Mouse (Mus musculus): Measurements from ENCODE around the gene Mipep.

The Mipep gene

DNA sequence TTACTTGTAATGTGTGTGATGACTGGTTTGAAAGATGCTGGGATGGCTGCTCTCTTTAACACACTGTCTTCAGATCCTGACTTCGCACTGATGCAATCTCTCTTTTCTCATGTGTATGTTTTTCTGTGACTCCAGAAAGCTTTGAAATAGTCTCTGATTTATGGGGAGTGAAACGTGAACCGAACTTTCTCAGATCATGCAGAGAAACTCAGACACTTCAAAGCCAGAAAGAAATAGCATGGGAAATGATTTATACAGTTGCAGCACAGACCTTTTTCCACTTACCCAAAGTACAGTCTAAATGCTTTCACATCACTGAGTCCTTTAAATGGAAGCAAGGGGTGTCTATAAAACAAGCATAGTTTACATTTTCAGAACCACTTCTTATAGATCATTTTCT is 79.0 kb downstream of the Mipep start:
- DNase-seq (ENCODE audit: extremely low spot score, low spot score) = no peak

DNA sequence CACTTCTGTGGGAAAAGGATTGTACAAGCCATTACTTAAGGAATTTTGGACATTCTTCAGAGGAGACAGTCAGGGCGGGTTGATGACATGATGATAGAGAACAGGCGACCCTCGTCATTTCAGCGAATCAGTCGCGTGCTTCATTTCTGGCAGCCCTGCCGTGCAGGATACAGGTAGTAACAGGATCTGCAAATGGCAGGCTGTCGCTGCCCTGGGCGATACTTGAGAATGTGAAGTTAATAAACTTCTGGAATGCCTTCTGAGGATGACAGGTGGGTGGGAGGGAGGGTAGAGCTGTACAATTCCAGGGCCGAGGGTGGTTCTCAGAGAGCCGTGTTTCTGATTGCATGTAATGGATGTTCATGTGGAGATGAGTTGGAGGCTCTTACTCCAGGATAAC is 82.0 kb downstream of the Mipep start:
- no peak for DNase-seq (ENCODE audit: extremely low spot score, low spot score)

GRCm38 (mm10) chr14:60868325-60868724 is 84.0 kb downstream of the Mipep start:
- no peak for DNase-seq (ENCODE audit: extremely low spot score, low spot score)

- no peak for DNase-seq (ENCODE audit: extremely low spot score, low spot score)
These were observed 87.5 kb downstream of the Mipep start for GRCm38 (mm10) chr14:60871831-60872230.

DNA sequence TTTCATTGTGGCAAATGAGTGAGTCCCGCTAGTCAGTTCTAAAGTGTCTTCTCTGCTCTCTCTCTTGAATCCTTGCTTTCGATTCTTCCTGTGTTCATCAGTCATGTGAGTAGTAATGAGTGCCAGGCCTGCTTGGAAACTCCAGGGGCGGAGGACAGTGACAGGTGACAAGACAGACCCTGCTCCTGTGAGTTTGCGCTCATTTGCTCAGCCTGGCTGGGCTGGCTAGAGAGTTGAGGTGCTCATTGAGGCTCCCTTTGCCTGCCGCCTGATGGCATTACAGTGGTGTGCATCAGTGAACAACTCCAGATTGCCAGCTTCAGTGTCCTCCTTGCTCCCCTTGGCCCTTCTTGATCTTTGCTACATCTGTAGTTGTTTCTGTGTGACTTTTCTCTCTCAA is 97.7 kb downstream of the Mipep start:
- DNase-seq (ENCODE audit: extremely low spot score, low spot score) = no peak

DNA sequence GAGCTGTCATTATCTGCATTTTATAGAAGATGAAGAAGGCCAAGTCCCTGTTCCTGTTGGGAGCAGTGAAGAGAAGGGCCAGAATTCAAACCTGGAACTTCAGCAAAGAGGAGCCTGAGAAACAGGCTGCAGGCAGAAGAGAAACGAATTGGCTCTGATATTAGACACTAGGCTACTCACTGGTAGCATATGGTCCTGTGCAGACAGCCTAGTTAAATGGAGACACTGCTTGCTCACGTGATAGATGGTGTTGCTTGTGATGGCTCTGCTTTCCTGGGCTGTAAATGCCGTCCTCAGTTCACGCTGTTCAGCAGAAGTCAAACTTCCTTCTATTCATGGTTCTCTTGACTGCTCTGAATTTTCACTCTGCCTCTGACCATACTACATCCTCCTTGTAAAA is 98.3 kb downstream of the Mipep start:
- DNase-seq (ENCODE audit: extremely low spot score, low spot score) = no peak

- DNase-seq (ENCODE audit: extremely low spot score, low spot score) = peak; percentile 21
These were observed 101.1 kb downstream of the Mipep start for GRCm38 (mm10) chr14:60885361-60885950.

DNA sequence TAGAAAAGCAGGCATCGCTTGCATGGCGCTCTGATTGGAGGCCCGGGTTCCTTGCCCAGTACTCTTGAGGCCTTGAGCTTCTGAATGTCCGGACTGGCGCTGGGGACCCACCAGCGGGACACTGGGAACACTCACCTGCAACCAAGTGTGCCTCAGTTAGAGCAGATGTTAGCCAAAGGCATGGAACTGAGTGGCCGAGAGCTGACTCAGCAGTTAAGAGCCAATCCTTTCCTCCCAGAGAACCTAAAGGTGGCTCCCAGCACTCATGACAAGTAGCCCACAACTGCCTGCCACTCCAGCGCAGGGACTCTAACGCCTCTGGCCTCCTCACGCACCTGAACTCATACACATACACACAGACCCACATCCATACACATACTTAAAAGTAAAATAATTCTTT is 109.5 kb downstream of the Mipep start:
- no peak for DNase-seq (ENCODE audit: extremely low spot score, low spot score)

DNA sequence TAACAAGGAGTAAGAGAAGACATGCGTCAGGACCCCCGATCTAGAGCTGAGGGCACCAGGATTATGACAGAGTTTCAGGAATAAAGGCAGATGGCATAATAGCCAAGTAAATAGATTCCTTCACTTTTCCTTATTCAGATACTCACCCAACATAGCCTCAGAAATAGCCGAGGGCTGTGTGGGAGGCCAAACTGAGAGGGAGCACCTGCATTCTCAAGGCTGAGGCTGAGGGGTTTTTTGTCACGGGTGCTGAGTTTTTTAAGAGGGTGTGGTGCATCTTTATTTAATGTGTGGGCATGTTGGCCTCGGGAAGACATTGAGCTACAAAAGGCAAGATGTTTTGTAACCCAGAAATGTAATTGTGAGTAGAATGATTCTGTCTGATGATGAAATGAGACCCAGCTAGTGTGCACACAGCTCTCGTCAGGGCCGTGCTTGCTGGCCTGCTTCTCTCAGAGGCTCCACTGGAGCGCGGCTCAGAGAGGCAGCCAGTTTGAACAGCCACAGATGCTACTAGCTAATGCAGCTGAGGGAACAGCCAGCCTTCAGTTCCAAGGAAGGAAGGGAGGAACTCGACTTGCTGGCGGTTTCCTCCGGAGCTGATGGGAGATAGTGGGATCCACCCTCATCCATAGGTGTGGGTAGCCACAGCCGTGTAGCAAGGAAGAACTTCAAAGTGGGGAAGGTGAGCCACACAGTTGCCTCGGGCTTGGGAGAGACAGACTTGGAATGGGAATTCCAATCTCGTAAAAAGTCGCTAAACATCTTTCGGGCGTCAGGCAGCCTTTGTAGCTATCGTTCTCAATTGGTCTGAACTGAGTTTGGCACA is 111.0 kb downstream of the Mipep start:
- DNase-seq (ENCODE audit: extremely low spot score, low spot score) = no peak

- no peak for DNase-seq (ENCODE audit: extremely low spot score, low spot score)
These were observed 113.8 kb downstream of the Mipep start for GRCm38 (mm10) chr14:60898086-60898667.

- DNase-seq (ENCODE audit: extremely low spot score, low spot score) = no peak
These were observed 120.1 kb downstream of the Mipep start for GRCm38 (mm10) chr14:60904501-60904900.

- DNase-seq (ENCODE audit: extremely low spot score, low spot score) = no peak
These were observed 122.3 kb downstream of the Mipep start for GRCm38 (mm10) chr14:60906421-60907374.

GRCm38 (mm10) chr14:60909351-60909750 is 125.0 kb downstream of the Mipep start:
- no peak for DNase-seq (ENCODE audit: extremely low spot score, low spot score)

- DNase-seq (ENCODE audit: extremely low spot score, low spot score) = no peak
These were observed 126.4 kb downstream of the Mipep start for GRCm38 (mm10) chr14:60910506-60911444.

GRCm38 (mm10) chr14:60912981-60913468 is 128.7 kb downstream of the Mipep start:
- DNase-seq (ENCODE audit: extremely low spot score, low spot score) = no peak

- DNase-seq (ENCODE audit: extremely low spot score, low spot score) = no peak
These were observed 132.3 kb downstream of the Mipep start for GRCm38 (mm10) chr14:60916661-60917060.

DNA sequence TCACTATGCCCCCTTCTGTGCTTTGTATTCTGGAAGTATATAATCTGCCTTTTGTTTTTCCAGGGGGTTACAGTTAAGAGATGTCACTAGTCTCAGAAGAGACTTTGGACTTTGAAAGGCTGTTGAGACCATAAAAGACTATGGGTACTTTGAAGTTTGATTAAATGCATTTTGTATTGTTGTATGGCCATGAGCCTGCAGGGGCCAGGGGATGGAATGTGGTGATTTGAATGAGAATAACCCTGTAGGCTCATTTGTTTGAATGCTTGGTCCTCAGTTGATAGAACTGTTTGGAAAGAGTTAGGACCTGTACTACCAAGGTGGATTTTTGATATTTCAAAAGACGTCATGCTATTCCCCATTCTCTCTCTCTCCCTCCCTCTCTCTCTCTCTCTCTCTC is 141.6 kb downstream of the Mipep start:
- DNase-seq (ENCODE audit: extremely low spot score, low spot score) = no peak

DNA sequence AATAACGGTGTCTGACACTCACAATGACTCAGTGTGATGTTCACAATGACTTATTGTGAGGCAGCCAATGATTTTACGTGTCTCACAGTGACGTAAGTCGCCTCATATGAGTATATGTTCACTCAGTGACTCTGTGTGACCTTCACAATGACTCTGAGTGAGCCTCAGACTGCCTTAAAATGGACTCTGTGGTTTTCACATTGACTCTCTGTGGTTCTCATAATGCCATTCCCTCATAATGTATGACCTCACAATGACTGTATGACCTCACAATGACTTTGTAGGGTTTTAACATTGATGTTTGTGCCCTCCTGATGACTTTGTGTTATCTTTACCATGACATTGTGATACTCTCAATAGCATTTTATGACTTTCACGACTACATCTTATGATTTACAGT is 151.3 kb downstream of the Mipep start:
- no peak for DNase-seq (ENCODE audit: extremely low spot score, low spot score)

GRCm38 (mm10) chr14:60937481-60938039 is 153.2 kb downstream of the Mipep start:
- DNase-seq (ENCODE audit: extremely low spot score, low spot score) = no peak
